Mouse (Mus musculus): Measurements from ENCODE around the gene Uaca.

Uaca gene

DNA sequence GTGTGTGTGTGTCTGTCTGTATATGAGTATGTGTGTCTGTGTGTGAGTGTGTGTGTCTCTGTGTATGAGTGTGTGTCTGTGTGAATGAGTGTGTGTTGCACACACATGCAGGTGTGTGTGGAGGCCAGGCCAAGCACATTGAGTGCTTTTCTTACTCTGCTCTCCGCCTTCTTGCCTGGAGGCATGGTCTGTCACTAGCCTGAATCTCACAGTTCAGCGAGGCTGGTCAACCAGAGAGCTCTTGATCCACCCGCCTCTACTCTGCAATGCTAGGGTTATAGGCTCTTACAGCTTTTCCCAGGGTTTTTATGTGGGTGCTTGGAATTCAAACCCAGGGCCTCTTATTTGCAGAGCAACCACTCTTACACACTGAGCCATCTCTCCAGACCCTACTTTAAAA, 84.3 kb downstream of the Uaca start:
- no peak for DNase-seq (ENCODE audit: low spot score in 2 of 2)

DNA sequence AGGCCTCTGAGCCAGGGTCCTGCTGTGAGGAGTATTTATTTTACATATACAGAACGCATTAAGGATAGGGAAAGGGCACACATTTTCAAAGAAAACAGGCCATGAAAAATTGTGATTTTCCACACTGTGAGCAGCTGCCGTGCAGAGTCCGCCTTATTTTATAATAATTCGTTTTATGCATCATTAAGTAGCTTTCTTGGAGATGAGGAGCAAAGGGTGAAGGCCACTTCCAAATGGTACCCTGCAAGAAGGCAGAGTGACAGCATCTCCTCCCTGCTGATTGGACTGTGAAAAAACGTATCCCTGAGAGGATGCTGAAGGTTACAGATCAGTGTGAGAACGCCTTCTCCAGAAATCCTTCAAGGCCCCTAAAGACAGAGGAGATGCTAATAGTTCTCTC, 90.8 kb downstream of the Uaca start:
- no peak for DNase-seq (ENCODE audit: low spot score in 2 of 2)

DNA sequence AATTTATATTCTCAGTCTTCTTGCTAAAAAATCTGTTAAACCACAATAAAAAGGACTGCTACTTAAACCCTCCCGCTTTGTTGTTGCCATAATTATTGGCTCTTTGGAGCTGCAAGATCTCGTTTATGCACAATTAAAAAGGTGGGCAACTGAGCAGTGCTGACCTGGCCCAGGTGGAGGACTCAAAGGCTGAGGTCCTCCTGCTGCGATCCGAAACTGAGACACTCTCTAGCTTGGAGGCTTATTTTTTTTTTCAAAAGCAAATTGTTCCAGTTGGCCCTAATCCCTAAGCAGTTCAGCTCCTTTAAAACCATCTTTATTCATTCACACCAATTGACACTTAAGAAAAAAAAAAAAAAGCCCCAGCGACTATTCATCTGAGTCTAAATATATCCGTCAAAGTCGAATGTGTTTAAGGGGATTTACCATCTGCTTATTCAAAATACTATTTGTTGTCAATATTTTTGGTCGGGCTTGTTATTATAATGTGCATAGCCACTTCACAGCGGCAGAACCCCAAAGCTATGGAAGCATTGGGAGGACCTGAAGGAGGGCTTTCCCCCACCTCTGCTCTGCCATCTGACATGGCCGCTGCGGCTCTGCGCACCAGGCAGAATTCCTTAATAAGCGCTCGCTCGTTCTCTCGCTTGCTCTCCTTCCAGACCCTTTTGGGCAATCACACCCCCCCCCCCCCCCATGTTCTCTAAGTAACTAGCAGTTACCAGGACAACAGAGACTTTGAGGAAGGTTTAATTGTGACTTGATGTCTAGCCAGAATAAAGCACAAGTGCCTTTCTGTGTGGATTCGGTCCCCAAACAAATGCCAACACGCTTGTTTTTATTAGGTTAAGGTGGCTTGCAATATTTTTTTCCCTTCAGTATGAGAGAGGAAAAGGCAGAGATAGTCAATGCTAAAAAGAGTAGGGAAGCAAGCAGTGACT, 92.4 kb downstream of the Uaca start:
- DNase-seq (ENCODE audit: low spot score in 2 of 2) = no peak

DNA sequence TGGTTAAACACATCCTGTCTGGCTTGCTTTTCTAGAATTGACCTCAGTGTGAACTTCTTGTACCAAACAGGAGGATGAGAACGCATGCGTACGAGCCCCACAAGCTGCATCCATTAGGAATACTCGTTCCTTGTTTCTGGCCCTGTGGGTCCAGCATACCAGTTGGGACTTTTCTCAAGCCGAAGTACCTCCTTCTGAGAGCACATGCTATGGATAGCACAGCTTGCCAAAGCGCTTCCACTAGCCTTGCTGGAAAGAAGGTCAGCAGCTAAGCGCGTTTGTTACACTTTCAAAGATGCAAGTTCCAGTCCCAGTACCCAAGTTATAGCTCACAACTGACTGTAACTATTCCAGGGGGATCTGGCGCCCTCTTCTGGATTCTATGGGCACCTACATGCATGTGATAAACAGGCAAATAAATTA, 93.1 kb downstream of the Uaca start:
- DNase-seq (ENCODE audit: low spot score in 2 of 2) = peak; percentile 28 to 58

GRCm38 (mm10) chr9:60893511-60893910, 99.2 kb downstream of the Uaca start:
- DNase-seq (ENCODE audit: low spot score in 2 of 2) = no peak

DNA sequence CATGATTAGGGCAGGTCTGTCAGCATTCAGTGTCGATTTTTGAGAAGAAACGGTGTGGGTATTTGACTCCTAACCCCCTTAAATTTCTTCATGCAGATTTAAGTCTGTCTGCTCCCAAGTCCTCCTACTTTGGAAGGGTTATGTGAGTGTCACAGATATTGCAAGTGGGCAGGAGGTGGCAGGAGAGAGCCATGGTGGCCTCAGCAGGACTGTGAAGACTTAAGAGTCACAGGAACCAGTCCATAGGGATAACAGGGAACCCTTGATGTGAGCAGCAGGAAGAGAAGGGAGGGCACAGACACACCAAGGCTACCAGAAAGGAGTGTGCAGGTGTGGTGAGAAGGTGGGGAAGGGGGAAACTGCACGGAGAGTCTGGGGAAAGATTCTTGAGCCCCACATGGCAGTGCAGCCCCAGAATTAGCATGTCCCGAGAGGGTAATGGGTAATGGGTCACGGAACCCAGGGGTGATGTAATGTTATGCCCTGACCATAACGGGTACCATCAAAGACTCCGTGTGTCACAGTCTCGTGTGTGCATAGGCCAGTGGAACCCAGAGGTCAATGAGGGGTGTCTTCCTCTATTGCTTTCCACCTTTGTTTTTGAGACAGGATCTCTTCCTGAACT, 101.3 kb downstream of the Uaca start:
- peak in 1 of 2 experiments; percentile 31 for DNase-seq (ENCODE audit: low spot score in 2 of 2)

- no peak for DNase-seq (ENCODE audit: low spot score in 2 of 2)
These were observed 104.1 kb downstream of the Uaca start for GRCm38 (mm10) chr9:60898291-60899020.

DNA sequence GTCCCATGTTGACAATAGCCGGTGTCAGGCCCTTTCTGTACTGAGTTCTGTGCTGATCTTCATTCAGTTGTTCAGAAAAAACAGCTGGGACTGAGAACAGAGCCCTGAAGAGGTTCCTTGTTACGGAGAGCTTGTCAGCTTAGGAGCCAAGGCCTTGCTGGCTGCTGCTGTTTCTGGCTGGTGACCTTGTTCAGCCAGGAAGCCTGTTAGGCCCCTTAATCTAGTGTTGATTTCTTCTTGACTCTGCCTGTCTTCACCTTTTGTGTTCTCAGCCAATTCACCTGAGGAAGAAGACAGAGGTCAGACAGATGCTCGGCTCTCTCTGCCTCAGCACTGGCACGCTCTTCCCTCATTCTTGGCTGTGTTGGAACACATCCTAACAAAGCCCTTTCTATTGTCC, 104.9 kb downstream of the Uaca start:
- no peak for DNase-seq (ENCODE audit: low spot score in 2 of 2)

GRCm38 (mm10) chr9:60899797-60900459, 105.6 kb downstream of the Uaca start:
- DNase-seq (ENCODE audit: low spot score in 2 of 2) = no peak

DNA sequence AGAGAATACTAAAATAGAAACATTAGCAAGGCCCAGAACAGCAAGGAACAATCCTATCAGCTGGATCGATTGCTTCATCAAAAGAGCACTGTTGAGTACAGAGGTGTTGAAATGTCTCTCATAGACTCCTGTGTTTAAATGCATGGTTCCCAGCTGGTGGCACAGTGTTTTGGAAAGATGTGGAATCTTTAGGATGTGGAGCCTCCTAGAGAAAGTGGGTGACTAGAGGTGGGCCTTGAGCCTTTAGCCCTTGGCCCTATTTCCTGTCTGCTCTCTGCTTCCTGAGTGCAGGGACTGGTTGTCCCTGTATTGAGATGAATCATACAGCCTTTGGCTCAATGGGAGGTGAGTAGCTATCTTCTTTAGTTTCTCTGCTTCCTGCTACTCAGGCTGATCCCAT, 117.9 kb downstream of the Uaca start:
- DNase-seq (ENCODE audit: low spot score in 2 of 2) = no peak

DNA sequence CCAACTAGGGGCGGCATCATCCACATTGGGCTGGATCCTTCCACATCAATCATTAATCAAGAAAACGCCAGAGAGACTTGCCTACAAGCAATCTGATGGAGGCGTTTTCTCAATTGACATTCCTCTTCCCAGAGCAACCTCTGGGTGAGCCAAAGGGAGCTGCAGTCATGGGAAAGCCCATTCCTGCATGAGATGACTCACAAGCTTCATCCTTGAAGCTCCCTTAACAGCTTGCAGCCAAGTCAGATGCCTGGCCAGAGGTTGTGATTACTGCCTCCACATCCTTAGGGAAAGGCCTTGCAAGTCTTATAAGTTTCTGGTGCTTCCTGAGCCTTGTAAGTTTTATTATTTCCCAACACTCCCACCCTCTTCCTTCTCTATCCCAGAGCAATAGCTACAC, 119.3 kb downstream of the Uaca start:
- DNase-seq (ENCODE audit: low spot score in 2 of 2) = no peak

DNA sequence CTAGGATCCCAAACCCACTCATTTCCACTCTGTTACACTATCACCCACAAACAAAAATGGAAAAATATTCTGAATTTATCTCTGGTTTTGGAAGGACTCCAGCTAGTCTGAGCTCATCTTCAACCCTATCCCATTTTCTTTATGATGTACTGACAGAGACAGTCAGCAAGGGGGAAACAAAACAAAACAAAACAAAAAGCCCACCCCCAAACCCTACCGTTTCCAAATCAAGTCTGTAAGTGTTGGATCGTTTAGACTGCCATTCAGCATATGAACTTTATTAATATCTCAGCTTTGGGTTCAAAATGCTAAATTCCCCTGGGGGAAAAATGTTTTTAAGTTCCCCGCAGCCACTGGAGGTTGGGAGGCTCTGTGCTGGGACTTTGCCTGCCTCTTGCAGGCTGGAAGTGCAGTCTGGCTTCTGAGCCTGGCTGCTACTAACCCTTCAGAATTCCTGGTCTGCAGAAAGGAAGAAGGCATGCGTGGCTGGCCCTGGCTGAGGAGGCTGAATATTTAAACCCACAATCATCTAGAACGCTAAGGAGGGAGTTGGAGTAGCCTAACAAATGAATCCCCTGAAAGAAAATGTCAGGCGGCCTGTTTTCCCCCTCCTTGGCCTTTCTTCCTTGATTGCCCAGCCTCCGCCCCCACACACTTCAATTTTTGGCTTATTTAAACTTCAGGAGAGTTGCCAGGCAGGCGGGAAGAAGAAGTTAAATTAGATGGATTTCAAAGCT, 125.8 kb downstream of the Uaca start:
- peak in 1 of 2 experiments; percentile 4 for DNase-seq (ENCODE audit: low spot score in 2 of 2)

- no peak for DNase-seq (ENCODE audit: low spot score in 2 of 2)
These were observed 126.3 kb downstream of the Uaca start for GRCm38 (mm10) chr9:60920673-60921062.

DNA sequence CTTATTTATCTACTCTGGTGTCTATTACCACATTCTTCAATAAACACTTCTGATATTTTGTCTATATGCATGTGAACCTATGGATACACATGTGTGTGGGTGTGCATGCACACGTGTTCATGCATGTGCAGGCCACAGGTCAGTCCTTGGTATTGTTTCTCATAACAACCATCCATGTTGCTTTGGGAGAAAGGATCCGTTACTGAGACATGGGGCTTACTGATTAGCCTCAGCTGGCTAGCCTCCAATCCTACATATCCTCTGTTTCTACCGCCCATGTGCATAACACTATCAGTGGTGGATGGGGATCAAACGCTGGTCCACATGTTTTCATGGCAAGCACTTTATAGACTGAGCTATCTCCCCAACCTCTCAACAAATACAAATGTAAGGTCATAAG, 126.9 kb downstream of the Uaca start:
- DNase-seq (ENCODE audit: low spot score in 2 of 2) = no peak

- DNase-seq (ENCODE audit: low spot score in 2 of 2) = no peak
These were observed 127.5 kb downstream of the Uaca start for GRCm38 (mm10) chr9:60921831-60922230.

DNA sequence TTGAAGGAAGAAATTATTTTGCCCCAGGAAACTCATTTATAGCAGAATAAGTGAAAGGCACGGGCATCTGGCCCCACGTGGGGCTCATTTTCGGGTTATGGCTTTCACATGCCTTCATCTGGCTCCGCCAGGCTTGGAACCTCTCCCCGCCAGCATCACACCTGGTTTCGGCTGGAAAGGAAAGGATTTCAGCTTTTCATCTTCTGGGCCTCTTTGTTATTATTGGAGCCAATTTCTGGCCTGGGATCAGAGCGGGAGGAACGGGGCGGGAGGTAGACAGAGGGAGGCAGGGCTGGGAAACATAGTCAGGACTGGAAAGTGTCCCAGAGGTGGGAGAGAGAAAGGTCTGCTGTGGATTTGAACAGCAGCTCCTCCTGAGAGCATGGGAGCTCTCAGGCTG, 132.0 kb downstream of the Uaca start:
- peak in 1 of 2 experiments; percentile 7 for DNase-seq (ENCODE audit: low spot score in 2 of 2)

DNA sequence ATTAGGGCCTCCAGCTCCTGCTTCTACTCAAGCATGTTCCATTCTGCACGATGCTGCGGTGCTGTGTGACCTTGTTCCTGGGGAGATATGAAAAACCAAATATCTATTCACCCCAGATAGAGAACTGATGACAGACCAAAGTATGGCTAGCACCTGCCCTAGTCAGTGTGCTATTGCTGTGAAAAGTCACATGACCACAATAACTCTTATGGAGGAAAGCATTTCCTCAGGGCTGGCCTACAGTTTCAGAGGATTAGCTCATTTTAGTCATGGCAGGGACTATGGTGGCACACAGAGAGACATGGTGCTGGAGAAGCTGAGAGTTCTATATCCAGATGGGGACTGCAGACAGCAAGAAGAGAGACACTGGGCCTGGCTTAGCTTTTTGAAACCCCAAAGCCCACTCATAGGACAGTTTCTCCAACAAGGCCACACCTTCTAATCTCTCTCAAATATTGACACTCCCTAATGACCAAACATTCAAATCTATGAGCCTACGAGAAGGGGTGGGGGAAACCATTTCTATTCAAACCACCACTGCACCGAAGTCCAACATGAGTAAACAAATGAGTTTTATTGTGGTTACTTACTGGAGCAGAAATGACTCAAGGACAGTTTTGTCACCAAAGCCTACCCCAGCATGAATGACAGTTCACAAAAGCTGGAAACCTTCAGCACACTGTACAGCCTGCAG, 135.1 kb downstream of the Uaca start:
- DNase-seq (ENCODE audit: low spot score in 2 of 2) = no peak
